Mouse (Mus musculus): ENCODE results near the gene Hist1h1e. TPM values are rescaled to one million over a fixed set of nuclear protein-coding genes. Genes with fewer than 3 reads are reported as not detected.
A peak's percentile ranks its signal among the peaks of the same experiment; 100 is the strongest.

Gene Hist1h1e
- total RNA-seq (2021), result 10 to 100 TPM; 42.9 to 50.8 TPM
- long read RNA-seq, experiment 1, result 0 reads
- long read RNA-seq, experiment 2, partial matches to known transcripts, result 0 of 1 reads
- long read RNA-seq, experiment 2, other reads (novel, unspliced or antisense), result 0 of 1 reads

DNA sequence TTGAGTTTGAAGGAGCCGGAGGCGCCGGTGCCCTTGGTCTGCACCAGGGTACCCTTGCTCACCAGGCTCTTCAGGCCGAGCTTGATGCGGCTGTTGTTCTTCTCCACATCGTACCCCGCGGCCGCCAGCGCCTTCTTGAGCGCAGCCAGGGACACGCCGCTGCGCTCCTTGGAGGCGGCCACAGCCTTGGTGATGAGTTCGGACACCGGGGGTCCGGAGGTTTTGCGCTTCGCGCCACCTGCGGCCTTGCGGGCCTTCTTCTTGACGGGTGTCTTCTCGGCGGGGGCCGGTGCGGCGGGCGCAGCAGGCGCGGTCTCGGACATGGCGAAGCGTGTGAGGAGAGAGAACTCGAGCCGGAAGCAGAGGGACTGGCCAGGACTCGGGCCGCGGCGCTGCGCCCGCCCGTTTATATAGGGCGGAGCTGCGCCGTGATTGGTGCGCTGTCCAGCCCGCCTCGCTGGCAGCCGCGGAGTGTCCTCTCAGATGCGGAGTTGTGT is at the start of gene Hist1h1e:
TSS of gene Hist1h1e (minus strand) at position 384 of the 497 bp plus-strand sequence.
- intact Hi-C loops (cut with DNase I), result loop anchor here (5.0 to 10.0 kb wide), 2 partner anchors 75 to 113 kb away; partner anchors contain the start of genes Hist1h1c, Hist1h1t and Hist1h4c

DNA sequence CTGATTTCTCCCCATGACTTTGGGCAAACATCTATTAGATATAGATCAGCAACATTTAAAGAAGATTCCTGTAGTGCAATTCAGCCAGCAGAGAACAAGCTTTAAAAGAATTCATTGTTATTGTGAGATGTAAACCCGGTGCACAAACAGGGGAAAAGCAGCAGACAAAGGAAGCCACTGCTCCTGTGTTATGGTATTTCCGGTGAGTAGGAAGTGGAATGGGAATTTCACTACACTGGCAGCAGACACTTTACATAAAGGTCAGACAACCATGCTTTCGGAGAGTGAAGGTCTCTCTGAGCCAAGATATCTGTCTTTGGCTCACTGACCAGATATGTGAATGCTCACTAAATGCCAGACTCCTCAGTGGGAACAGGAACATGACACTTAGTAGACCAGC is 40.2 kb upstream of the Hist1h1e start:
- DNase-seq, result no peak
- intact Hi-C loops (cut with DNase I), result no loop called here

More for the DNA sequence above, at the start of gene Hist1h1e:
- DNase-seq, result peak; percentile 84 to 85

DNA sequence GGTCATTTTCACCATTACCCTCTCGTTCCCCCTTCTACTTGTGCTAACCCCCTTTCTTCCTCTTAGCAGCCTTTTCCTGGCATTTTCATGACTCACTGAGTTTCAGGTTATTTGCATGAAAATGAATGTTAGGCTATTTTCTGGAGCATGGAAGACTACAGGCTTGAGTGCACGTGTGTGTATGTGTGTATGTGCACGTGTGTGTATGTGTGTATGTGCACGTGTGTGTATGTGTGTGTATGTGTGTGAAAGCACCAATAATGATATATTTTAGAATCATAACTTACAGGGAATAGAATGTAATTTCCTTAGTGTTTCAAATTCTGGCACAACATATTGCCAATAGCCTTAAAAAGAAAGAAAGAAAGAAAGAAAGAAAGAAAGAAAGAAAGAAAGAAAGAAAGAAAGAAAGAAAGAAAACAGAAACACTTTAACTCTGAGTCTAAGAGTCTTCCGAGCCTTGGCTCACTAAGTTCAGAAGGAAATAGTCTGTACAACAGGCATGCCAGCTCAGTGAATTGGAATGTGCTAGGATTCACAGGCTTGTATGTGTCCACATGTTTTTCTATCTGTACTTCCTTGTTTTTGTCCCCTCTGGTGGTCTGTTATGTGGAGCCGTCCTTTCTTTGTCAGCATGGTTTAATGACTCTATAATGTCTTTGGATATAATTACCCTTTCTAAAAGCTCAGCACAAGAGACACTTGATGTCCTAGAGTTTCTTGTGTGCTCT is 37.4 kb upstream of the Hist1h1e start:
- intact Hi-C loops (cut with DNase I), result no loop called here
- no peak for DNase-seq

DNA sequence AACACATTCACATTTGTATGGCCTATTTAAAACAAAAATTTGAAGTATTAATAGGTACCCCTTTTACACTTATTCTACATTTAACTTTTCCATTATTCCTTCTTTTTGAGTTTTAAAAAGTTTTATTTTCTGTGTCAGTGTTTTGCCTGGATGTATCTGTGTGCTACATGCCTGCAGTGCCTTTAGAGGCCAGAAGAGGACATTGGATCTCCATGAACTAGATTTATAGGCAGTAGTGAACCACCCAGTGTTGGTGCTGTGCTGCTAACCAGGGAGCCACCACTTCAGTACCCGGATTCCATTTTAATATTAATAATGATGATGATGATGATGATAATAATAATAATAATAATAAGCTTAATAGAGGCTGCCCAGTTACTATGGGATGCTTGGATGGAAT is 8.3 kb upstream of the Hist1h1e start:
- intact Hi-C loops (cut with DNase I), result loop anchor here (5.0 kb wide), 1 partner anchor 42 kb away; no protein-coding TSS in a partner anchor

DNA sequence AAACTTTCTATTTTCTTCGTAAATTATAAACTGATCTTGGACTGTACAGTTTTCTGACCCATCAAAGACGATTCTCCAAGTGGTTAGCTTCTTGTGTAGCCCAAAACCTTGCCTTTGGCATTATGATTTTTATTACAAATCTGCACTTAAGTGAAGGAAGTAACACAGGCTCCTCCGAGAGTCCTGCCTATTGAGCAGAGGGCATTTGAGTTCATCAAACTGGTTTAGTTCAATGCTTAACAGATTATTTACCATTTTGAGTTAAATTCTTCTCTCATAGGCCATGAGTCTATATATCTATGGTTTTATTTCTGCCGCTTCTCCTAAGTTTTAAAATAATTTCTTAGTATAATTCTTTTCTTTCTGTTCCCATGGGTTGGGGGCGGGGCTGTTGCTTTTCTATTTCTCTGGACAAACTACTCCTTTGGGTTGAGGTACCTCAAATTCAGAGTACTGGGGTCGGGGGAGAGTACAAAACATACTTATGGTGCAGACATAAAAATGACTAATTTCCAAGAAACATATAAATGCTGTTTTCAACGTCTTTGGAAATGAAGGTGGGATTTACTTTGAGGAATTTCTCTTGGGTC is 598 bp upstream of the Hist1h1e start:
- DNase-seq, result no peak
- intact Hi-C loops (cut with DNase I), result loop anchor here (5.0 to 10.0 kb wide), 2 partner anchors 74 to 112 kb away; partner anchors contain the start of genes Hist1h1c, Hist1h1t and Hist1h4c

More for the DNA sequence above, 8.3 kb upstream of the Hist1h1e start:
- no peak for DNase-seq

DNA sequence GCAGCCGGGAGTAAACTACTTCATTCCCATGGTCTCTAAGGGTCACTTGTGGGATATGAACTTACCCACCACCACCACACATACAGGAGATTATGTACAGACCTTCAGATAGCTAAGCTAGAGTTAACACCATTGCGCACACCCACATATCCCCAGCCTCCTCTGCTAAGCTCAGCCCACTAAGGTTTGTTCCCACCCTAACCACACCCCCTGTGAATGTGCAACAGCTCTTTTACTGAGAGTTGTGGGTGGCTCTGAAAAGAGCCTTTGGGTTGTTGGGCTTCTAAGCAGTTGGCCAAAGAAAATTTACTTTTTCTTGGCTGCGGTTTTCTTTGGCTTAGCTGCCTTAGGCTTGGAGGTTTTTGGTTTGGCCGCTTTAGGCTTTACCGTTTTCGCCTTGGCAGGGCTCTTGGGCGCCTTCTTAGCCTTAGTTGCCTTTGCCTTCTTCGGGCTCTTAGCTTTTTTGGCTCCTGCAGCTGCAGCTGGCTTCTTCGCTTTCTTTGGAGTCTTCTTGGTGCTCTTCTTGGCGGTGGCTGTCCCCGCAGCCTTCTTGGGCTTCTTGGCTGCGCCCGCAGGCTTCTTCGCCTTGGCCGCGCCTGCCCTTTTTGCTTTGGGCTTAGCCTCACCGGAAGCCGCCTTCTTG is 705 bp downstream of the Hist1h1e start:
- peak; percentile 34 to 51 for DNase-seq
- intact Hi-C loops (cut with DNase I), result loop anchor here (1.0 to 10.0 kb wide), 3 partner anchors 39 to 113 kb away; partner anchors contain the start of genes Hist1h1c, Hist1h1t and Hist1h4c

DNA sequence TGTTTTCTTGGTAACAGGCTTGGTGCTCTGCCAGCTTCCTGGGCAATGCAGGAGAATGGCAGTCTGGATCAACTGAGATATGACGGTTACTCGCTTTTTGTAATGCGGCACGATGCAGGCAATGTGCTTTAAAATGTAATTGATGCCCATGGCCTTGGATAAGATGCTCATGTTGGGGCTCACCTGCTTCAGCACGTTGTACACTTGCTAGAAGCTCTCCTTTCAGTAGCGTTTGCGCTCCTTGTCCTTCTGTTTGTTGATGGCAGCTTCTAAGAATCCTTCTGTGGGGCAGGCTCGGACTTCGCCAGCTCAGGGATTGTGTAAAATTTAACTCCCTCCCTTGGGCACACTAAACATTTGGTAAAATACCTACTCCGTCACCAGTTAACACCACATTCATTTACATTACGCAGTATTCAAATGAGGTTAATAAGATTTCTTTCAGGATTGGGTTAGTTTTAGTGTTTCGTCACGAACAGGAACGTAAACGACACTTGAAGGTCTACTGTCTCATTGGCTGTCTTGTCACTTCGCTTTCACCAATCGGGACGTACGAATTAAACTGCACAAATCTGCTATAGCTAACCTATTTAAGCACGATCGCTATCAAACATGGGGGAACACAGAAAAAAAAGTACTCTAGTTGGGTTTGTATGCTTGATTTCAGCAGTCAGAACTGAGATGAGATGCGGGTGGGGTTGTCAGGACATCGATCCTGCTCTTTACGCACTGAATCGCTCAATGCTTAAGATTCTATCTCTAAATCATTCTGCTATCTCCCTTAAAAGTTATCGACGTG is 1.4 kb downstream of the Hist1h1e start, which contains the start of gene Hist1h2be:
TSS of gene Hist1h2be (minus strand) at position 392 of the 799 bp plus-strand sequence.
- intact Hi-C loops (cut with DNase I), result loop anchor here (1.0 to 10.0 kb wide), 3 partner anchors 39 to 114 kb away; partner anchors contain the start of genes Hist1h1c, Hist1h1t and Hist1h4c
- peak; percentile 4 to 53 for DNase-seq

DNA sequence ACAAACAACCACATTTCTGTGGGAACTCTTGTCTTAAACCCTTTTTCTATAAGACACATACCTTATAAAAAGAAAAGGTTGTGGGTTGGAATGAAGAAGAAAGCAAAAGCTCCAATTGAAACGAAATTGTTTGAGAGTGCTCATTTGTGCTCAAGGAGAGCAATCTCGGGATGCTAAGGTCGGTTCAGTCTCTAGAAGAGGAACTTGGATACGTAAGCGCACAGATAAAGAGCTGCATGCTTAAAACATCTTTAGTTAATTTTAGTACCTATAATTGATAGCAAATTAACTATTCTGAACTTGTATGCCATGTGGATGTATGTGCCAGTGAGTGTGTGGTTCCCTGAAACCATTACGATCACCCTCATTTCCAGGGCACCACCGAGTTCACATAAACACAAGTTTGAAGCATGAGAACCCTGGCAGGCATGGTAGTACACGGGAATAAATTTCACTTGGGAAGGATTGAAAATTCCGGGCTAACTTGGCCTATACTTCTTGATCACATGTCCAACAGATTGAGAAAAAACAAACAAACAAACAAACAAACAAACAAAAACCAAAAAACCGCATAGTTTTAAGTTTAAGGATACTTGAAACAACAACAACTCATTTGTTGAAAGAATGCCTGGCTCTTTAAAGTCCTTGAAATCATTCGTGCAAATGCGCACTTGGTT is 2.2 kb downstream of the Hist1h1e start:
- DNase-seq, result no peak
- intact Hi-C loops (cut with DNase I), result loop anchor here (5.0 to 10.0 kb wide), 2 partner anchors 77 to 115 kb away; partner anchors contain the start of genes Hist1h1c, Hist1h1t and Hist1h4c

DNA sequence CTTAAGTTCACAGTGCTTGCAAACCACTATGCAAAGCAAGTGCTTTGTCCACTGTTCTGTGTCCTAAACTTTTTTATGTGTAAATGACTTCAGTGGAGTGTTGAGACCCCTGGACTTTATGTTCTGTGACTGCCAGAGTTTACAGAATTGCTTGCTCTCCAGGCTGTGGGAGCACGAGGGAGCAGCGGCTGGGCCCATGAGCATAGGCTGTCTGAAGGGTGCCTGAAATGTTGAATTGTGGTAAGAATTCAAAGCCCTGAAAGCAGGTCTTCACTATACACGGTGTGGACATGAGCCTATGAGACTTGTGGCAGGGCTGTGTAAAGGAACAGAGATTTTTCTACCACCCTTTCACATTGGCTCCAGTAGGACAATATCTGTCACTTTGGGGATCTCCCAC is 10.7 kb downstream of the Hist1h1e start:
- intact Hi-C loops (cut with DNase I), result loop anchor here (10.0 kb wide), 1 partner anchor 1787 kb away; no protein-coding TSS in a partner anchor
- no peak for DNase-seq

DNA sequence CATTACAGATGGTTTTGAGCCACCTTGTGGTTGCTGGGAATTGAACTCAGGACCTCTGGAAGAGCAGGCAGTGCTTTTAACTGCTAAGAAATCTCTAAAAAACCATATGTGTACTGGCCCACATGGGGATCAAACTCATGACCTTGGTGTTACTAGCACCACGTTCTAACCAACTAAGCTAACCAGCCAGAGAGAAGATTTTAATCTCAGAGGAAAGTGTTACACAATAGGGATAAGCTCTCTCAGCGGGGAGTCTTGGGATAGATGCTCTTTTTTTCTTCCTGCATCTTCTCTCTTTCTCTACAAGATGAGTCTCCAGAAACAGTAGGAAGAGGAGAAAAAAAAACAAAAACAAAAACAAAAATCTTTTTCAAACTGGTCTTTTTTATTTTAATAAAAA is 12.0 kb downstream of the Hist1h1e start:
- DNase-seq, result no peak
- intact Hi-C loops (cut with DNase I), result loop anchor here (10.0 kb wide), 1 partner anchor 1786 kb away; no protein-coding TSS in a partner anchor

DNA sequence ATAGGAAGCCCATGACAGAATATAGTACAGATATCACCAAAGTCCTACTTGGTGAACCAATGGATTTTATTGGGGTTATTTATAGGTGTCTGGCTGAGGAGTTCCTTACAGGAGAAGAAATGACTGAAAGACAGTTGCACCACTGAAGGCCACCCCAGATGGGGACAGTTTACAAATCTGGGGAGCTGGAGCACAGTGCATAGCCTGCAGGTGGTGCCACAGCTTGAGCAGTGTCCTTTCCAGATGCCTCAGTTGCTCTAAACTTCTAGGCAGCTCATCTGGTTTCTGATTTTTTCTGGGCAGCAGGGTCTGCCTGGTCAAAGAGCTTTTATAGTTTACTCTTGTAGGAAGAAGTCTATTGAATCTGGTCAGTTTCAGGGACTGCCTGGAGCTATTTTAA is 12.5 kb downstream of the Hist1h1e start:
- intact Hi-C loops (cut with DNase I), result loop anchor here (10.0 kb wide), 1 partner anchor 1785 kb away; no protein-coding TSS in a partner anchor

DNA sequence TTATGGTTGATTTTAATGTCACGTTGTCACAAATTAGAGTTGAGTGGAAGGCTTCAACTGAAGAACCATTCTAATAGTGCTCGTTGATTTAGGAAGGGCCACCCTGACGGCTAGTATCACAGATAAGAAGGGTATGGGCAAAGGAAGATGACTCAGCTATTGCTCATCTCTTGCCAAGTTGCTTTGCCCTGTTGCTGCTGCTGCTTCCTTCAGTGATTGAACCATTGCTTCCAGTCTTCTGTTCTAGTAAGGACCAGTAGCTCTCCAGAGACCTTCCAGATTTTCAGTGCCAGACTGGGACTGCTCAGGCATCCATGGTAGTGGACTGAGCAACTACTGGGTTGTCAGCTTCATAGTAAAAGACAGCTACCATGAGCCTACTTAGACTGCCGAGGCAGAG is 13.1 kb downstream of the Hist1h1e start:
- DNase-seq, result no peak
- intact Hi-C loops (cut with DNase I), result no loop called here

More for the DNA sequence above, 12.5 kb downstream of the Hist1h1e start:
- DNase-seq, result no peak

DNA sequence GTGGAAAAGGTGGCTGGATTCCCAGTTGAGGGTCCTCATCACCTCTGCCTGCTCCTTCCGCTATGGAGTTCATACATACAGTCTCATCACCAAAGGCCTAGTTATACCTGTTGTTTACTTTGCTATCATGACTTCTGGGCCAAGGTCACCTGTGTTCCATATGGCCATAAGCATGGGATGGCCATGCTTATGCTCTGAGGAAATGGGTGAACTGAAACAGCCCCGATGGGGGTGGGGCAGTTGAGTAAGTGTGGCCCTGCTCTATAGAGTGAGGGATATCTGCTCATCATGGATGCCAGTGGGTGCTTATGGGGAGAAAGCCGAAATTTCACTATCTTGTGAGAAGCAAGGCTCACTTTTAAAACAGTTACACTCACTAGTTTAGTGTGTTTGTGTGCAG is 17.3 kb downstream of the Hist1h1e start:
- no peak for DNase-seq
- intact Hi-C loops (cut with DNase I), result no loop called here

DNA sequence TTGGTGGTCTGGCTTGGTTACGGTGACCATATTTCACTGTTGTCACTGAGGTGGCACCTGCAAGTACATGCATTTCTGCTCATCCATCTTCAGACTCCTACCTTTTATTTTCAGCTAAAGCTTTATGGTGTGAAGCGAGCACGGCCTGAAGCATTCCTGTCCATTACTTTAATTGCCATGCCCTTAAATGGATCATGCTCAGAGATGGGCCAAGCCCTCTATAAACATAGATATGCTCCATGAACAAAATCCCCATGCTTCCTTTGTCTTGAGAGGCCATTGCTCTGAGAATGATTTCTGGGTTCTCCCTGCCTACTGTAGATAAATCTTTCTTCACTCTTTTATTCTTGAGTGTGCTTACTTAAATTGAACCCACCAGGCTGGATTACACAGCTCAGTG is 17.9 kb downstream of the Hist1h1e start:
- DNase-seq, result no peak
- intact Hi-C loops (cut with DNase I), result no loop called here

DNA sequence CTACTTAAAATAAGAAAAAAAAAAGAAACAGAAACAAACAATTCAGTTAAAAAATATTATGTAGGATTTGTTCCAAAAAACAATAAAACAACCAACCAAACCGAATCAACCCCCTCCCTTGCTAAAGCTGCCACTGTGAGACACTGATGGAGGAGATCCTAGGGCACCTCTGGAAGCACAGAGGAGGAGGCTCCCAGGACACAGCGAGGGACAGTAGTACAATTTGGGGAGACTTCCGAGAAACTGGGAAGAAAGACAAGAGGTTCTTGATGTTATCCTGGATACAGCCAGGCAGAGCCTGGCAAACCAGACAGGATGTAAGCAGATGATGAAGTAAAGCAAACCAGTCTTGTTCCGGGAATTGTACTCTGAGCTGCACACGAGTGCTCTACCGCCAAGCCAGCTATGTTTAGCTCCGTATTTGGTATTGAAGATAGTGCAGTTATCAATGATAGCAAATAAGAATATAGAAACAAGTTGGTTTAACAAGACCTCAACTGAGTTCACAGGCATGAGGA is 19.1 kb downstream of the Hist1h1e start:
- intact Hi-C loops (cut with DNase I), result no loop called here
- DNase-seq, result no peak

DNA sequence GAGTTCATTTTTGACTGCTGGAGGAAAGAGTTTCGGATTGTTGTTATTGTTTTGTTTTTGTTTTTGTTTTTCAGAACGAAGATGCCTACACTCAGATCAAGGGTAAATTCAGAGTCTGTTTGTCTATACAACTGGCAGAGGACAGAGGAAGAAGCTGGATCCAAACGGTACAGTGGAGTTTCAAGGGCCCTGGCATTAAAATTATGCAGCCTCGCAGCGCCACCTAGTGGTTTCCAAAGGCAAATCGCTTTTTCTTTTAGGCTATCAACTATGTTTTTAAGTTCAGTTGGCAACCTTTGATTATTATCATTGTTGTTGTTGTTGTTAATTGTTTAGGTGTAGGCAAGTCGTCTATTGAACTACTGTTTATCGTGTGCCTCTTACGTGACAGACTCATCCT is 24.4 kb downstream of the Hist1h1e start:
- DNase-seq, result peak; percentile 64 to 66
- intact Hi-C loops (cut with DNase I), result loop anchor here (2.0 kb wide), 1 partner anchor 173 kb away; no protein-coding TSS in a partner anchor

DNA sequence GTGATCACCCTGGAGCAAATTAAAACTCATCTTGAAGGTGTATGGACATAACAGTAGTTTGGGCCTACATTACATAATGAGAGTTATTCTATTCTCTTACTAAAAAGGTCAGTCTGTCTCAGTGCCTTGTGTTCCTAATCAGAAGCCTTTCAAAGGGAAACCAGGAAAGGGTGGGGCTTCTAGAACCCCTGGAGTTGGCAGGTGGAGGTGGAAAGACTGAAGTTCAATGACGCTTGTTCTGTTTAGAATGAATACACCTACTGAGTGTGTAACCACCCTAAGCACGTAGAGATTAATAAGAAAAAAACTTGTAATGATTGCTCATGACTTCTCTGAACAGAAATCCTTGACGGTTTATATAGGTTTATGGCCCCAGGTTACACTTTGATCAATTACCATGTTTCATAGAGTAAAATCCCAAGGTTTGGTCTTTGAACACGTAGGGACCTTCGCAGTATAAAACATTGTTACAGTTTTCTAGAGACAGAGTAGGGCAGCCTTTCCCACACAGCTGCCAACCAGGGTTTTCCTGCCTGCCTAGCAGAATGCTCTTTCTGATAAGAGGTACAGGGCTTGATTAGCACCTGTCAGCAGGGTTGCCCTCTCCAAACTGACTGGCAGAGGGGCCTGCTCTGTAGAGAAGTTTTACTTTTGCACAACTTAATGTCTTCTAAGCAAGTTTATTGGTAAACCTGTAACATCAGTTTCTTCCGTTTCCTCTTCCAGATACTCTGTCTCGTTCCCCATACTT is 26.6 kb downstream of the Hist1h1e start:
- intact Hi-C loops (cut with DNase I), result loop anchor here (2.0 kb wide), 1 partner anchor 171 kb away; no protein-coding TSS in a partner anchor
- no peak for DNase-seq

DNA sequence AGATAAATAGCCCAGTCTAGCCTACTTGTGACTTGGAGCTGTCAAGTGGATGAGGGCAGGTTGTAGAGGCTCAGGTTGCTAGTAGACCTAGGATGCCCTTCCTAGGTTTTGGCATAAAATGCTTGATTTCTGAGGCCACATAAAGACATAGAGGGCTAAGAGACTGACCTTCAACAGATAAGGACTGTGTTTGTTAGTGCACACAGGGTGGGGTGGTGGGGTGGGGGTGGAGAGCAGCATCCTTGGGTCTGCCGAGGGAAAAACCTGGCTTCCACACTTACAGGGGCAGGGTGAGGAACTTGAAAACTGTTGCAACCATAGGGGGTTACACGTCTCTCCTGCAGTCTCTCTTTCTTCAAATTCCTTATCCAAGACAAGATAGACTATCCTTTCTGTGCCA is 27.2 kb downstream of the Hist1h1e start:
- DNase-seq, result no peak
- intact Hi-C loops (cut with DNase I), result no loop called here

All from gastrocnemius, postnatal 36 days (tissue).